Mouse (Mus musculus): ENCODE results near the gene Tnr. TPM values are rescaled to one million over a fixed set of nuclear protein-coding genes. Genes with fewer than 3 reads are reported as not detected.

The Tnr gene
- polyA plus RNA-seq, 1 experiment from 2014 or later, result 0.01 TPM

DNA sequence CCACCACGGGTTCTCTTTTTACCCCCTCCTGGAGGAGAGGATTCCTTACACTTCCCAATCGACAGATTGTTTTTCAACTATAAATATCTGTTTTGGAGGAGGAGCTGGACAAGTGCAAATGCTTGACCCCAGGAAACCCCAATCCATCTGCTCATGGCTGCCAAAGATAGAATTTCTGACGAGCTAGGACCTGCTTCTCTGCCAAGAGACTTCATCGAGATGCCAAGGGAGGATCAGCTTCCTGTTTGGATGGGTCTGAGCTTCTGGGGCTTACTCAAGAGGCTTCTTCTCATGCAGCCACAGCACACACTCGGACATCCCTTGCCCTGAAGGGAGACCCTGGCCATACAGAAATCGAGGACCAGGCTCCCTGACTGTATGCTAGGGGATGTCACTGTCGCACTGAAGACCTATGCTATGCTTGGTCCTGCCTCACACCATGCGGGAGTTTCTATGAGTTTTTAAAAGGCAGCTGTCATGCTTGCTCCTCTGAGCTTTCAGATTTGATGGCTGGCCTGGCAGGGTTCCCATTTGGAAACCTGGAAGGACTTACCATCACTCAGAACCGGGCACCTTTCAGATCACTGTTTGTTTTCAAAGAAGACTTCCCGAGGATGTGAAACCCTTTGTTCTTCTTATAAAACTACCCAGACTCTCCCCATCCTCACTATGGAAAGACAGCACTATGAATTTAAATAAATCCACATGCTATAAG lies 154.8 kb downstream of the Tnr start:
- no peaks in the 10 kb centered on the region for H3K4me1 ChIP-seq (replicated peaks)
- no peaks in the 10 kb centered on the region for H3K27me3 ChIP-seq
- no peak overlapping the region for H3K27ac ChIP-seq
- H3K4me2 ChIP-seq, result no peak overlapping the region
- WGBS (ENCODE audit: insufficient replicate concordance), result 52% methylated on average over 10 of the region's 10 CpGs
- H3K9ac ChIP-seq, result no peak overlapping the region
- H3K36me3 ChIP-seq, result no peaks in the 10 kb centered on the region
- no peak for ATAC-seq (ENCODE audit: low read depth)
- no peaks in the 10 kb centered on the region for H3K9me3 ChIP-seq (replicated peaks)
- H3K4me3 ChIP-seq (replicated peaks), result no peak overlapping the region
- no peak for DNase-seq

GRCm38 (mm10) chr1:159681252-159681651 lies 157.7 kb downstream of the Tnr start:
- H3K4me3 ChIP-seq (replicated peaks), result no peak overlapping the region
- no peak overlapping the region for H3K9ac ChIP-seq
- H3K4me1 ChIP-seq (replicated peaks), result no peaks in the 10 kb centered on the region
- no peak overlapping the region for H3K4me2 ChIP-seq
- H3K9me3 ChIP-seq (replicated peaks), result no peaks in the 10 kb centered on the region
- no peaks in the 10 kb centered on the region for H3K36me3 ChIP-seq
- 53% methylated on average over 2 of the region's 2 CpGs for WGBS (ENCODE audit: insufficient replicate concordance)
- H3K27ac ChIP-seq, result no peak overlapping the region
- DNase-seq (no peak), ATAC-seq (ENCODE audit: low read depth) (no peak)
- no peaks in the 10 kb centered on the region for H3K27me3 ChIP-seq

DNA sequence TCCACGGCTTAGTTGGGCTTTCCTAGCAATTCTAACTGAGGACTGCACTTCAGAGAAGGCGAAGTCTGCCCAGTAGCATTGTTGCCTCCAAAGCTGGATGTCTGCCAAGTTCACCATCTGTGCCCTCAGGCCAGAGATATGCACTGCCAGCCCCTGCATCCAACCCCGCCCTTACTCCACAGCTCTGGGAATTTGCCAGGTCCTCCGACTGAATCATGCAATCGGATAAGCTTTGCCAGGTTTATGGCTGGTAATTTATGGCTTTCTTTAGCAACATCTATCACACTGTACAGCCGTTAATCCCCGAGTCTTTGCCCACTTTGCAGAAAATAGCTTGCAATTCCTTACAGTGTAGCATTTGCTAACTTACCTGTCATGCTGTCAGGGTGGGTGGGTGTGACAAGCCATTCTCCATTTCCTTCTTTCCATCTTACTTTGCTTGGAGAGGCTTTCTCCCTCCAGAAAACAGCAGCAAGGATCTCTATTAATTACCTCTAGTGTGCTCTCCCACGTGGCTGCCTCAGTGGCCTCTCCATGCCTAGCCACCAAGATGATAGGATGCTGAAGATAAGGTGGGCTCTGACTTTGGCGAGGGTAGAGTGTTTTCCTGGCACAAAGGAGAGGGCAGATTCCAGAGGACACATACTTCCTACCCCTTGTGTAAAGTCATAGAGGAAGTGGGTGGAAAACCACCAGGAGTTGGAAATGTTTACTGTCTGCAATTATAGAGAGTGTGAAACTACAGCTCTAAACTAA lies 163.1 kb downstream of the Tnr start:
- WGBS (ENCODE audit: insufficient replicate concordance), result 42% methylated on average over 9 of the region's 9 CpGs
- Histone ChIP-seq H3K4me1 (replicated peaks) (no peaks in the 10 kb centered on the region), H3K27ac (no peak overlapping the region), H3K27me3 (no peaks in the 10 kb centered on the region), H3K36me3 (no peaks in the 10 kb centered on the region), H3K9ac (no peak overlapping the region), H3K4me3 (replicated peaks) (no peak overlapping the region), H3K9me3 (replicated peaks) (no peaks in the 10 kb centered on the region), H3K4me2 (no peak overlapping the region)
- ATAC-seq (ENCODE audit: low read depth), result no peak
- DNase-seq, result no peak

DNA sequence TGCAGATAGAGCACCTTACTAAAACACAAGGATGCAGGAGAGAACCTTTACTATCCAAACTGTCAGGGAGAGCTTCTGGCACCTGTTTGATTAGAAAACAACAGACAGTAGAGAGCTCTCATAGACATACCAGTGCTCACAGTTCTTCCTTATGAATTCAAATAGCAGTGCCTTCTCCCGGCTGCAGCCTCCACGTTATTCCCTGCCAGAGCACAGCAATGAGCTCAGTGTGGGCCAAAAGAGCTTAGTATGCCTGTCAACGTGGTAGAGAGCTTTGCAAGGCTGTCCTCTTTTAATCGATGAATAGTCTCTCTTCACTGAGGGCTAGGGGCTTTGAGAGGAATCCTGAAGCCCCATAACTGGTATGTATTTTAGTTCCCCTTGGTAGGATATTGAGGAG lies 173.1 kb downstream of the Tnr start:
- Histone ChIP-seq H3K9me3 (replicated peaks) (no peaks in the 10 kb centered on the region), H3K4me2 (no peak overlapping the region), H3K27ac (no peak overlapping the region), H3K9ac (no peak overlapping the region), H3K27me3 (no peaks in the 10 kb centered on the region), H3K4me3 (replicated peaks) (no peak overlapping the region), H3K4me1 (replicated peaks) (no peaks in the 10 kb centered on the region), H3K36me3 (no peaks in the 10 kb centered on the region)
- no peak for DNase-seq
- WGBS (ENCODE audit: insufficient replicate concordance), result 51% methylated on average over 4 of the region's 4 CpGs
- no peak for ATAC-seq (ENCODE audit: low read depth)

GRCm38 (mm10) chr1:159702038-159702437 lies 178.5 kb downstream of the Tnr start:
- DNase-seq (no peak), ATAC-seq (ENCODE audit: low read depth) (no peak)
- Histone ChIP-seq H3K4me2 (no peak overlapping the region), H3K4me1 (replicated peaks) (no peaks in the 10 kb centered on the region), H3K9me3 (replicated peaks) (no peaks in the 10 kb centered on the region), H3K36me3 (no peaks in the 10 kb centered on the region), H3K27me3 (no peaks in the 10 kb centered on the region), H3K4me3 (replicated peaks) (no peak overlapping the region), H3K9ac (no peak overlapping the region), H3K27ac (no peak overlapping the region)
- WGBS (ENCODE audit: insufficient replicate concordance), result 81% methylated on average over 8 of the region's 9 CpGs

GRCm38 (mm10) chr1:159704925-159705324 lies 181.4 kb downstream of the Tnr start:
- DNase-seq (no peak), ATAC-seq (ENCODE audit: low read depth) (no peak)
- 66% methylated on average over 3 of the region's 3 CpGs for WGBS (ENCODE audit: insufficient replicate concordance)

DNA sequence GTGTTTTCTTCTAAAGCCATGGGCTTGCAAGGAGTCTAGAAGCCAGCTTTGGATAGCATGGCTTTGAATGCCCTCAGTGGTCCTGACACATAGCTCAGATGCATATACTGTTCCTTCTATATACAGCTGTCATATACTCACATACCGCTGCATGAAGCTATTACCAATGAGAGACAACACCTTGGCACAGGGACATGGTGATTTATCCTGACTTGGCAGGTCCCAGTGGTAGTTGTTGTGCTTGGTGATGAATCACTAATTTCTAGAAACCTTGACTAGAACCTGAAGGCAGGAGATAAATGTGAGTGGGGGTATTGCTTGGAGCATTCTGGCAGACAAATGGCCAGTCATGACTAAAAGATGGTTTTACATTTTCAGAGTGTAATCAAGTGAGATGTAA lies 192.7 kb downstream of the Tnr start:
- no peaks in the 10 kb centered on the region for H3K9me3 ChIP-seq (replicated peaks)
- H3K36me3 ChIP-seq, result no peaks in the 10 kb centered on the region
- 67% methylated on average over 1 of the region's 1 CpGs for WGBS (ENCODE audit: insufficient replicate concordance)
- no peaks in the 10 kb centered on the region for H3K4me1 ChIP-seq (replicated peaks)
- H3K4me3 ChIP-seq (replicated peaks), result no peak overlapping the region
- ATAC-seq (ENCODE audit: low read depth) (no peak), DNase-seq (no peak)
- H3K4me2 ChIP-seq, result no peak overlapping the region
- H3K9ac ChIP-seq, result no peak overlapping the region
- no peaks in the 10 kb centered on the region for H3K27me3 ChIP-seq
- no peak overlapping the region for H3K27ac ChIP-seq

More at GRCm38 (mm10) chr1:159704925-159705324, 181.4 kb downstream of the Tnr start:
- H3K4me2 ChIP-seq, result no peak overlapping the region
- no peaks in the 10 kb centered on the region for H3K4me1 ChIP-seq (replicated peaks)
- H3K27me3 ChIP-seq, result no peaks in the 10 kb centered on the region
- no peaks in the 10 kb centered on the region for H3K9me3 ChIP-seq (replicated peaks)
- H3K27ac ChIP-seq, result no peak overlapping the region
- no peak overlapping the region for H3K9ac ChIP-seq
- no peak overlapping the region for H3K4me3 ChIP-seq (replicated peaks)
- H3K36me3 ChIP-seq, result no peaks in the 10 kb centered on the region

DNA sequence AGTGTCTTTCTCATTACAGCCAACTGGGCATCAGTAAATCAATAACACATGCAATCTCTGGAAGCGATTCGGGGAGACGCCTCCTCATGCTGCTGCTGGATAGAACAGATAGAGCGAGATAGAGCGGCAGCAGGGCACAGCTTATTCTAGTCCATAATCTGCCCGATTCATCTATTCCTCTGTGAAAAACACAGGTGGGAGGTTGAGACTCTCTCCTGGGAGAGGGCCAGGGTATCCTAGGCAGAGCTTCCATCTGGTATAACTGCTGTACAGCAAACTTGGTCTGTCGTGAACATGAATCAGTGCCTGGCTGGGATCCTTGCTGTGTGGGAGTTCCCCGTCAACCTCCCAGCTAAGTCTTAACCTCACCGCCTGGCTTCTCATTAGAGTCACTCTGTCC lies 193.4 kb downstream of the Tnr start:
- DNase-seq (no peak), ATAC-seq (ENCODE audit: low read depth) (no peak)
- no peaks in the 10 kb centered on the region for H3K9me3 ChIP-seq (replicated peaks)
- H3K27me3 ChIP-seq, result no peaks in the 10 kb centered on the region
- H3K36me3 ChIP-seq, result no peaks in the 10 kb centered on the region
- no peak overlapping the region for H3K27ac ChIP-seq
- 76% methylated on average over 9 of the region's 9 CpGs for WGBS (ENCODE audit: insufficient replicate concordance)
- H3K9ac ChIP-seq, result no peak overlapping the region
- no peak overlapping the region for H3K4me2 ChIP-seq
- no peak overlapping the region for H3K4me3 ChIP-seq (replicated peaks)
- no peaks in the 10 kb centered on the region for H3K4me1 ChIP-seq (replicated peaks)

DNA sequence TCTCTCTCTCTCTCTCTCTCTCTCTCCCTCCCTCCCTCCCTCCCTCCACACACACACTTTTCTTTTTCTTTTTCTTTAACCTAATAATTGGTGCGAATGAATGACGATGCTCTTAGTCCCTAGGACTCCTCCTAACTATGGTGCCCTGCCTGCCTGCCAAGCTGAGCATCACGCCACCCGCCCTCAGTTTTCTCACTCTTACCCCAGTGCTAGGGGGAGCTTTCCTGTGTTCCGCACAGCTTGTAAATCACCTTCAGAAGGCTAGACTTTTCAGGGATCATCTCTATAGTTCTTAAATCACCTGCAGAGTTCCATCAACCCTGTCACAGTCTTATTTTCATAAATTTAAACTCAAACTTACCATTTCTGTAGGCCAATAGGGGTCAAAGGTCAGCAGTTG lies 200.2 kb downstream of the Tnr start:
- no peak overlapping the region for H3K9ac ChIP-seq
- no peak overlapping the region for H3K27ac ChIP-seq
- no peaks in the 10 kb centered on the region for H3K27me3 ChIP-seq
- H3K4me1 ChIP-seq (replicated peaks), result no peaks in the 10 kb centered on the region
- no peak overlapping the region for H3K4me3 ChIP-seq (replicated peaks)
- DNase-seq, result no peak
- H3K36me3 ChIP-seq, result no peaks in the 10 kb centered on the region
- 71% methylated on average over 5 of the region's 5 CpGs for WGBS (ENCODE audit: insufficient replicate concordance)
- H3K9me3 ChIP-seq (replicated peaks), result no peaks in the 10 kb centered on the region
- H3K4me2 ChIP-seq, result no peak overlapping the region
- ATAC-seq (ENCODE audit: low read depth), result no peak

DNA sequence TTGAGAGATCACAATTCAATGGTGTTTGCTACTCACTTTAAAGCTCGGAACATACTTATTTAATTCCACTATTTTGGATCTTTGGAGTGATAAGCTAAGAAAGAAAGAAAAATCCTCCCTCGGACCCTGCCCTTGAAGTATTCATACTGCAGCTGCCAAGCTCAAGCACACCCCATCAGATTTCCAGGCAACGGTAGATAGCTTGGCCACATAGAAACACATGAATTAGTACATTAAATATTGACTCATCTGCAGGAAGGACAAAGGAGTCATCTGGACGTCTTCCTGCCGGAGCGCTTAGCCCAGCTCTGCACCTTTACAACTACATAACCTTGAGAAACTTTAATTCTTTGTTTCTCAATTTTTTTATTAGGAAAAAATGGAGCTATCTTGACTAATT lies 205.7 kb downstream of the Tnr start:
- H3K4me3 ChIP-seq (replicated peaks), result no peak overlapping the region
- H3K27me3 ChIP-seq, result no peaks in the 10 kb centered on the region
- WGBS (ENCODE audit: insufficient replicate concordance), result 73% methylated on average over 6 of the region's 6 CpGs
- DNase-seq (no peak), ATAC-seq (ENCODE audit: low read depth) (no peak)
- no peak overlapping the region for H3K4me2 ChIP-seq
- H3K27ac ChIP-seq, result no peak overlapping the region
- H3K4me1 ChIP-seq (replicated peaks), result no peaks in the 10 kb centered on the region
- no peaks in the 10 kb centered on the region for H3K9me3 ChIP-seq (replicated peaks)
- H3K9ac ChIP-seq, result no peak overlapping the region
- no peaks in the 10 kb centered on the region for H3K36me3 ChIP-seq

DNA sequence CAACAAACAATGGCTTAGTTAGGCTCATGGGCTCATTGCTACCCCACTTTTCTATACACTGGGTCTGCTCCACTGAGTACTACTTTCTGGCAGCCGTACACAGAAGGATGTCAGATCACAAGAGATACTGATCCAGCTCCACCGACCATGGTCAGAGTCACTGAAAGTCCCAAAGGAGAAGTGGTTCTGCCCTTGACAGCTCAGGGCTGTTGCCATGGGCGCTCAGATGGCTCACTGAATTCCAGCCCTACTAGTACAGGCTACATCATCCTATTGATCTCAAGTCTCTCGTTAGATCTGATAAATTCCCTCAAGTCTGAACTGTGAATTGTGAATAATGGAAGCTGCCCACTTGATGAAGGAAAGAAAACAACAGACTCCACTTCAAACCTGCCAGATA lies 207.3 kb downstream of the Tnr start:
- no peaks in the 10 kb centered on the region for H3K9me3 ChIP-seq (replicated peaks)
- H3K9ac ChIP-seq, result no peak overlapping the region
- WGBS (ENCODE audit: insufficient replicate concordance), result 18% methylated on average over 4 of the region's 4 CpGs
- H3K27me3 ChIP-seq, result no peaks in the 10 kb centered on the region
- no peak overlapping the region for H3K4me3 ChIP-seq (replicated peaks)
- H3K4me1 ChIP-seq (replicated peaks), result no peaks in the 10 kb centered on the region
- no peak overlapping the region for H3K27ac ChIP-seq
- DNase-seq (no peak), ATAC-seq (ENCODE audit: low read depth) (no peak)
- no peaks in the 10 kb centered on the region for H3K36me3 ChIP-seq
- H3K4me2 ChIP-seq, result no peak overlapping the region

DNA sequence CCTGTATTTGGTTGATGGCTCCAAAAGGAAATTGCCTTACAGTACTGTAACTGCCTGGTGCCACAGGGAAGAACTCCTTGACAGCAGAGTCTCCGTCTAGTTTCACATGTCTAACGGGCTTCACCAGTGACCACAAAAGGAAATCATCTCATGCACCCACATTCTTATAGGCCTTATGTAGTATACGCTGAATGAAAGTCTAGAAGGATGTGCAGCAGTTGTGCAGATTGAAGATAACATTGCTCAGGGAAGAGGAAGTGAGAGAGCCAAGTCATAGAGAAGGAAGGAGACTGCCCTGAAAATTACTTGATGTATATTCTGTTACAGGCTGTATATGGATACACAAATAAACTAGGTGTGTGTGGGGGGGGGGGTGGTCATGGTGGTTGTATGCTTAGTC lies 211.5 kb downstream of the Tnr start:
- ATAC-seq (ENCODE audit: low read depth) (no peak), DNase-seq (no peak)
- H3K4me2 ChIP-seq, result no peak overlapping the region
- no peak overlapping the region for H3K27ac ChIP-seq
- H3K9ac ChIP-seq, result no peak overlapping the region
- no peak overlapping the region for H3K4me3 ChIP-seq (replicated peaks)
- no peaks in the 10 kb centered on the region for H3K36me3 ChIP-seq
- WGBS (ENCODE audit: insufficient replicate concordance), result 9% methylated on average over 3 of the region's 3 CpGs
- H3K27me3 ChIP-seq, result no peaks in the 10 kb centered on the region
- no peaks in the 10 kb centered on the region for H3K9me3 ChIP-seq (replicated peaks)
- no peaks in the 10 kb centered on the region for H3K4me1 ChIP-seq (replicated peaks)

Data from liver, embryonic 13.5 days (tissue).